Mouse (Mus musculus): ENCODE measurements at regions not wholly inside any gene's neighbourhood (a gene's known extent, or its start where the extent isn't known, plus 50 kb on each side); places are given as distances from the start of the nearest gene placed in this dataset.

- TF ChIP-seq CTCF (IDR thresholded peaks at IDR 0.05) (no peak), EP300 (IDR thresholded peaks at IDR 0.05; ENCODE audit: insufficient read depth, low read depth, low read length) (no peak), POLR2A (IDR thresholded peaks at IDR 0.05; ENCODE audit: insufficient read depth, low read depth, low read length) (no peak)
These were observed 69.0 kb upstream of the Egln3 start for GRCm38 (mm10) chr12:54272696-54273095.
